Mouse (Mus musculus): Measurements from ENCODE around the gene Tmem216. TPM values are rescaled to one million over a fixed set of nuclear protein-coding genes. Genes with fewer than 3 reads are reported as not detected.

Tmem216 gene
- polyA plus RNA-seq, 1 experiment from 2014 or later: 23.9 TPM

- Histone ChIP-seq H3K4me3 (ENCODE audit: low read depth, low read length) (peak overlapping the region; percentile 29; the same call in 1 of the 2 replicates), H3K4me2 (replicated peaks; ENCODE audit: low read depth) (peak overlapping the region; percentile 58), H3K9ac (ENCODE audit: low read length) (peak overlapping the region; percentile 59), H3K9me3 (ENCODE audit: control insufficient read depth, low read length) (no peaks in the 10 kb centered on the region), H3K27me3 (ENCODE audit: control insufficient read depth, insufficient read depth, low read length) (no peaks in the 10 kb centered on the region), H3K36me3 (ENCODE audit: control insufficient read depth, insufficient read depth, low read length) (no peaks in the 10 kb centered on the region; the same call in 1 of the 2 replicates), H3K4me1 (replicated peaks; ENCODE audit: control insufficient read depth, insufficient read depth) (peaks cover 8% of the 10 kb centered on the region; the same call in 1 of the 2 replicates), H3K27ac (replicated peaks) (peak overlapping the region; percentile 92)
- DNase-seq (ENCODE audit: low spot score): no peak
- TF ChIP-seq CTCF (IDR thresholded peaks at IDR 0.05; ENCODE audit: low read depth) (no peak), EP300 (optimal IDR thresholded peaks at IDR 0.05) (no peak)
- no peak for ATAC-seq (ENCODE audit: low FRiP score, low TSS enrichment)
- WGBS: 8% methylated on average over 6 of the region's 6 CpGs
These were observed 46.3 kb upstream of the Tmem216 start for GRCm38 (mm10) chr19:10602247-10602769.

- DNase-seq (ENCODE audit: low spot score) (no peak), ATAC-seq (ENCODE audit: low FRiP score, low TSS enrichment) (no peak)
- H3K4me2 ChIP-seq (replicated peaks; ENCODE audit: low read depth): no peak overlapping the region
- WGBS: 96% methylated on average over 2 of the region's 2 CpGs
- no peak overlapping the region for H3K4me3 ChIP-seq (ENCODE audit: low read depth, low read length)
- H3K36me3 ChIP-seq (ENCODE audit: control insufficient read depth, insufficient read depth, low read length): no peaks in the 10 kb centered on the region; the same call in 1 of the 2 replicates
- TF ChIP-seq CTCF (IDR thresholded peaks at IDR 0.05; ENCODE audit: low read depth): no peak
- TF ChIP-seq EP300 (optimal IDR thresholded peaks at IDR 0.05): no peak
- no peak overlapping the region for H3K27ac ChIP-seq (replicated peaks)
- no peaks in the 10 kb centered on the region for H3K9me3 ChIP-seq (ENCODE audit: control insufficient read depth, low read length)
- H3K9ac ChIP-seq (ENCODE audit: low read length): no peak overlapping the region
- 0 out of 2 replicates have a peak, but pooled peaks cover 2% of the 10 kb centered on the region for H3K4me1 ChIP-seq (replicated peaks; ENCODE audit: control insufficient read depth, insufficient read depth)
- H3K27me3 ChIP-seq (ENCODE audit: control insufficient read depth, insufficient read depth, low read length): no peaks in the 10 kb centered on the region
These were observed 43.6 kb upstream of the Tmem216 start for GRCm38 (mm10) chr19:10599648-10600047.

- H3K27ac ChIP-seq (replicated peaks): no peak overlapping the region
- 34% methylated on average over 3 of the region's 3 CpGs for WGBS
- peak; percentile 19 for DNase-seq (ENCODE audit: low spot score)
- no peak for ATAC-seq (ENCODE audit: low FRiP score, low TSS enrichment)
- no peak overlapping the region for H3K4me2 ChIP-seq (replicated peaks; ENCODE audit: low read depth)
- H3K9me3 ChIP-seq (ENCODE audit: control insufficient read depth, low read length): no peaks in the 10 kb centered on the region
- no peaks in the 10 kb centered on the region; the same call in 1 of the 2 replicates for H3K36me3 ChIP-seq (ENCODE audit: control insufficient read depth, insufficient read depth, low read length)
- no peaks in the 10 kb centered on the region for H3K27me3 ChIP-seq (ENCODE audit: control insufficient read depth, insufficient read depth, low read length)
- H3K4me3 ChIP-seq (ENCODE audit: low read depth, low read length): no peak overlapping the region
- no peaks in the 10 kb centered on the region for H3K4me1 ChIP-seq (replicated peaks; ENCODE audit: control insufficient read depth, insufficient read depth)
- no peak for TF ChIP-seq EP300 (optimal IDR thresholded peaks at IDR 0.05)
- TF ChIP-seq CTCF (IDR thresholded peaks at IDR 0.05; ENCODE audit: low read depth): peak; percentile 47; the same call in 1 of the 2 replicates
- no peak overlapping the region for H3K9ac ChIP-seq (ENCODE audit: low read length)
These were observed 42.1 kb upstream of the Tmem216 start for GRCm38 (mm10) chr19:10598188-10598587.

GRCm38 (mm10) chr19:10591659-10592377 lies 35.8 kb upstream of the Tmem216 start:
- 90% methylated on average over 6 of the region's 6 CpGs for WGBS
- no peaks in the 10 kb centered on the region; the same call in 1 of the 2 replicates for H3K36me3 ChIP-seq (ENCODE audit: control insufficient read depth, insufficient read depth, low read length)
- H3K4me2 ChIP-seq (replicated peaks; ENCODE audit: low read depth): no peak overlapping the region
- DNase-seq (ENCODE audit: low spot score): no peak
- no peak overlapping the region for H3K27ac ChIP-seq (replicated peaks)
- no peak for TF ChIP-seq CTCF (IDR thresholded peaks at IDR 0.05; ENCODE audit: low read depth)
- TF ChIP-seq EP300 (optimal IDR thresholded peaks at IDR 0.05): no peak
- no peak for ATAC-seq (ENCODE audit: low FRiP score, low TSS enrichment)
- no peak overlapping the region for H3K4me3 ChIP-seq (ENCODE audit: low read depth, low read length)
- no peaks in the 10 kb centered on the region for H3K9me3 ChIP-seq (ENCODE audit: control insufficient read depth, low read length)
- H3K9ac ChIP-seq (ENCODE audit: low read length): no peak overlapping the region
- no peaks in the 10 kb centered on the region for H3K4me1 ChIP-seq (replicated peaks; ENCODE audit: control insufficient read depth, insufficient read depth)
- no peaks in the 10 kb centered on the region for H3K27me3 ChIP-seq (ENCODE audit: control insufficient read depth, insufficient read depth, low read length)

- TF ChIP-seq CTCF (IDR thresholded peaks at IDR 0.05; ENCODE audit: low read depth) (no peak), EP300 (optimal IDR thresholded peaks at IDR 0.05) (no peak)
- ATAC-seq (ENCODE audit: low FRiP score, low TSS enrichment) (no peak), DNase-seq (ENCODE audit: low spot score) (no peak)
- WGBS: 57% methylated on average over 3 of the region's 3 CpGs
- H3K9ac ChIP-seq (ENCODE audit: low read length): no peak overlapping the region
- no peak overlapping the region for H3K4me2 ChIP-seq (replicated peaks; ENCODE audit: low read depth)
- no peaks in the 10 kb centered on the region for H3K9me3 ChIP-seq (ENCODE audit: control insufficient read depth, low read length)
- H3K27me3 ChIP-seq (ENCODE audit: control insufficient read depth, insufficient read depth, low read length): no peaks in the 10 kb centered on the region
- no peaks in the 10 kb centered on the region for H3K36me3 ChIP-seq (ENCODE audit: control insufficient read depth, insufficient read depth, low read length)
- H3K27ac ChIP-seq (replicated peaks): no peak overlapping the region
- no peak overlapping the region for H3K4me3 ChIP-seq (ENCODE audit: low read depth, low read length)
- H3K4me1 ChIP-seq (replicated peaks; ENCODE audit: control insufficient read depth, insufficient read depth): no peaks in the 10 kb centered on the region
These were observed 34.3 kb upstream of the Tmem216 start for GRCm38 (mm10) chr19:10590301-10590700.
